Mouse (Mus musculus) hindbrain, embryonic 14.5 days (tissue): ENCODE data around the gene Gas2l2. TPM values are rescaled to one million over a fixed set of nuclear protein-coding genes. Genes with fewer than 3 reads are reported as not detected.

Source experiments
- ATAC-seq: fragments of 200-750 bp; cut with Nextera tagmentation; 2 replicates; pipeline ENCODE4 v1.8.0; 2017; ENCODE audit warnings: moderate number of reproducible peaks, mild to moderate bottlenecking, moderate TSS enrichment, moderate library complexity; ENCODE audit not compliant: low FRiP score
- DNase-seq: peaks from one replicate; pipeline ENCODE4 v3.0.0-alpha.2; 2015; ENCODE audit warnings: low spot score
- H3K27ac ChIP-seq: fragments of 300-500 bp; sonication (generic); 2 replicates; pipeline ENCODE4 v1.5.1; 2014; ENCODE audit warnings: mild to moderate bottlenecking, moderate library complexity
- H3K27me3 ChIP-seq: fragments of 300-500 bp; sonication (generic); 2 replicates; pipeline ENCODE4 v1.6.1; 2014; ENCODE audit warnings: mild to moderate bottlenecking, low read length, mixed read lengths; ENCODE audit not compliant: control insufficient read depth, insufficient read depth
- H3K36me3 ChIP-seq: fragments of 300-500 bp; sonication (generic); replicated peaks from 2 replicates; pipeline ENCODE4 v1.6.1; 2014; ENCODE audit not compliant: control insufficient read depth, insufficient read depth
- H3K4me1 ChIP-seq: fragments of 300-500 bp; sonication (generic); replicated peaks from 2 replicates; pipeline ENCODE4 v1.6.1; 2014; ENCODE audit warnings: antibody characterized with exemption, low read length, mixed read lengths; ENCODE audit not compliant: control insufficient read depth, insufficient read depth
- H3K4me2 ChIP-seq: fragments of 300-500 bp; sonication (generic); replicated peaks from 2 replicates; pipeline ENCODE4 v1.6.1; 2014; ENCODE audit warnings: mild to moderate bottlenecking, moderate library complexity
- H3K4me3 ChIP-seq: fragments of 300-500 bp; sonication (generic); replicated peaks from 2 replicates; pipeline ENCODE4 v1.5.1; 2014; ENCODE audit warnings: mild to moderate bottlenecking, low read length
- H3K9ac ChIP-seq: fragments of 300-500 bp; sonication (generic); 2 replicates; pipeline ENCODE4 v1.6.1; 2014
- H3K9me3 ChIP-seq: fragments of 300-500 bp; sonication (generic); 2 replicates; pipeline ENCODE4 v1.6.1; 2016; ENCODE audit warnings: low read length; ENCODE audit not compliant: control insufficient read depth
- WGBS: fragments of 180-500 bp; shearing (Covaris S2); extraction: QIAGEN DNeasy Blood & Tissue Kit; methylation state at CpG from one replicate; pipeline ENCODE4 v1.1.7; 2014; 5-methylcytosine and 5-hydroxymethylcytosine counted together
- polyA plus RNA-seq: library from polyadenylated mRNA; unstranded; fragments of >200 nt; fragmentation: Nextera tagmentation; extraction: Ambion mirVana; gene quantifications from 2 replicates; pipeline ENCODE4 v1.2.1, GENCODE M21; 2014

Gene Gas2l2
- polyA plus RNA-seq, 1 experiment from 2014 or later, result 1.5 TPM

GRCm38 (mm10) chr11:83383532-83383887, 45.7 kb downstream of the Gas2l2 start:
- DNase-seq (no peak), ATAC-seq (no peak)
- 58% methylated on average over 1 of the region's 1 CpGs for WGBS

GRCm38 (mm10) chr11:83382876-83383531, 46.3 kb downstream of the Gas2l2 start:
- ATAC-seq, result no peak
- H3K4me1 ChIP-seq, result peaks cover 4% of the 10 kb centered on the region
- 37% methylated on average over 9 of the region's 9 CpGs for WGBS
- peaks cover 15% of the 10 kb centered on the region for H3K36me3 ChIP-seq
- no peak overlapping the region for H3K4me2 ChIP-seq
- no peak overlapping the region for H3K4me3 ChIP-seq
- peak; percentile 28 for DNase-seq
- H3K27me3 ChIP-seq, result no peaks in the 10 kb centered on the region
- H3K9me3 ChIP-seq, result no peaks in the 10 kb centered on the region
- H3K27ac ChIP-seq, result no peak overlapping the region
- no peak overlapping the region for H3K9ac ChIP-seq

More at GRCm38 (mm10) chr11:83383532-83383887, 45.7 kb downstream of the Gas2l2 start:
- Histone ChIP-seq H3K27ac (no peak overlapping the region), H3K9ac (no peak overlapping the region), H3K9me3 (no peaks in the 10 kb centered on the region), H3K4me1 (peaks cover 4% of the 10 kb centered on the region), H3K4me2 (no peak overlapping the region), H3K4me3 (no peak overlapping the region), H3K36me3 (peaks cover 10% of the 10 kb centered on the region), H3K27me3 (no peaks in the 10 kb centered on the region)

- no peak for ATAC-seq
- H3K4me3 ChIP-seq, result no peak overlapping the region
- DNase-seq, result no peak
- H3K4me1 ChIP-seq, result peaks cover 4% of the 10 kb centered on the region
- H3K4me2 ChIP-seq, result no peak overlapping the region
- H3K27me3 ChIP-seq, result no peaks in the 10 kb centered on the region
- no peak overlapping the region for H3K9ac ChIP-seq
- no peaks in the 10 kb centered on the region for H3K9me3 ChIP-seq
- peaks cover 34% of the 10 kb centered on the region for H3K36me3 ChIP-seq
- no peak overlapping the region for H3K27ac ChIP-seq
- 83% methylated on average over 7 of the region's 7 CpGs for WGBS
These were observed 49.4 kb downstream of the Gas2l2 start for GRCm38 (mm10) chr11:83379745-83380341.

Other genes starting within 250 kb of the Gas2l2 start
- 0.22 TPM in 1 of 2 replicates, not detected in the other for gene Slfn3, start 238.1 kb downstream of the Gas2l2 start, polyA plus RNA-seq
- gene Slfn14, start 142.7 kb downstream of the Gas2l2 start, polyA plus RNA-seq, result 0.05 TPM in 1 of 2 replicates, not detected in the other
- gene Ap2b1, start 130.4 kb downstream of the Gas2l2 start, polyA plus RNA-seq, result 154 and 180 TPM in 2 replicates
- gene Pex12, start 126.9 kb downstream of the Gas2l2 start, polyA plus RNA-seq, result 14.9 and 15.1 TPM in 2 replicates
- 27.1 and 28.6 TPM in 2 replicates for gene Rasl10b, start 20.3 kb downstream of the Gas2l2 start, polyA plus RNA-seq
- gene 1700020L24Rik, start 8.2 kb upstream of the Gas2l2 start, polyA plus RNA-seq, result 0.39 and 0.60 TPM in 2 replicates
- gene Mmp28, start 33.6 kb upstream of the Gas2l2 start, polyA plus RNA-seq, result 3.9 and 4.2 TPM in 2 replicates
- 9.4 and 11.3 TPM in 2 replicates for gene Taf15, start 43.6 kb upstream of the Gas2l2 start, polyA plus RNA-seq
- not detected in 2 replicates for gene Heatr9, start 92.7 kb upstream of the Gas2l2 start, polyA plus RNA-seq
- gene Ccl5, start 101.1 kb upstream of the Gas2l2 start, polyA plus RNA-seq, result not detected in 2 replicates
- 2.1 and 2.9 TPM in 2 replicates for gene Ccl9, start 149.2 kb upstream of the Gas2l2 start, polyA plus RNA-seq
- 2.5 and 3.1 TPM in 2 replicates for gene Ccl6, start 163.6 kb upstream of the Gas2l2 start, polyA plus RNA-seq
- gene Rpl9-ps1, start 216.2 kb upstream of the Gas2l2 start, polyA plus RNA-seq, result not detected in 2 replicates
- gene Ccl3, start 219.9 kb upstream of the Gas2l2 start, polyA plus RNA-seq, result 1.5 and 1.9 TPM in 2 replicates
- gene Ccl4, start 233.1 kb upstream of the Gas2l2 start, polyA plus RNA-seq, result 0.43 TPM in 1 of 2 replicates, not detected in the other